Mouse (Mus musculus) thymus, adult 2 months (tissue): Measurements from ENCODE around the gene Atp5c1.

Source experiments
- CTCF ChIP-seq: fragments of 200-500 bp; IDR thresholded peaks from 2 replicates; pipeline ENCODE4 v1.5.1; 2012; ENCODE audit warnings: mild to moderate bottlenecking, control low read depth, low read length, moderate library complexity, borderline replicate concordance; ENCODE audit not compliant: control insufficient read depth, poor library complexity, insufficient read depth; ENCODE audit errors: extremely low read depth
- POLR2A ChIP-seq: fragments of 200-500 bp; IDR thresholded peaks from 2 replicates; pipeline ENCODE4 v1.6.1; 2012; ENCODE audit warnings: mild to moderate bottlenecking, low read length, control low read depth, moderate library complexity; ENCODE audit not compliant: control insufficient read depth, poor library complexity, insufficient read depth; ENCODE audit errors: extremely low read depth

- TF ChIP-seq POLR2A (no peak), CTCF (no peak)
These were observed 3.6 kb downstream of the Atp5c1 start for GRCm38 (mm10) chr2:10076675-10077074.
